Mouse (Mus musculus) heart, adult 2 months (tissue): Measurements from ENCODE around the gene Kdm2b.

ENCODE experiments used
- CTCF ChIP-seq: fragments of 200-600 bp; IDR thresholded peaks from 2 replicates; pipeline ENCODE4 v1.8.1; 2022; ENCODE audit warnings: antibody characterized with exemption, mild to moderate bottlenecking, moderate library complexity
- EP300 ChIP-seq: fragments of 200-500 bp; IDR thresholded peaks from 2 replicates; pipeline ENCODE4 v1.6.1; 2011; ENCODE audit warnings: low read depth, low read length, control low read depth; ENCODE audit not compliant: insufficient read depth
- POLR2A ChIP-seq: fragments of 200-500 bp; IDR thresholded peaks from 2 replicates; pipeline ENCODE4 v1.6.1; 2011; ENCODE audit warnings: mild to moderate bottlenecking, low read depth, low read length, control low read depth; ENCODE audit not compliant: insufficient read depth

- TF ChIP-seq POLR2A = no peak
- no peak for TF ChIP-seq CTCF
- no peak for TF ChIP-seq EP300
Measured at GRCm38 (mm10) chr5:122927092-122927491, 62.5 kb downstream of the Kdm2b start.
